Mouse (Mus musculus): ENCODE measurements at regions not wholly inside any gene's neighbourhood (a gene's known extent, or its start where the extent isn't known, plus 50 kb on each side); places are given as distances from the start of the nearest gene placed in this dataset.

GRCm38 (mm10) chr2:170257671-170258235 lies 109.8 kb upstream of the Zfp217 start:
- no peak for DNase-seq

GRCm38 (mm10) chr2:170255997-170256396 lies 108.1 kb upstream of the Zfp217 start:
- DNase-seq = no peak

- no peak for DNase-seq
These were observed 107.6 kb upstream of the Zfp217 start for GRCm38 (mm10) chr2:170255533-170255932.

- no peak for DNase-seq
These were observed 106.0 kb upstream of the Zfp217 start for GRCm38 (mm10) chr2:170253681-170254440.

GRCm38 (mm10) chr2:170252255-170253034 lies 104.5 kb upstream of the Zfp217 start:
- DNase-seq = peak; percentile 87

GRCm38 (mm10) chr2:170250680-170251079 lies 102.8 kb upstream of the Zfp217 start:
- no peak for DNase-seq

GRCm38 (mm10) chr2:170247702-170248445 lies 100.0 kb upstream of the Zfp217 start:
- DNase-seq = no peak

GRCm38 (mm10) chr2:170245637-170246341 lies 97.9 kb upstream of the Zfp217 start:
- no peak for DNase-seq

GRCm38 (mm10) chr2:170244108-170244507 lies 96.2 kb upstream of the Zfp217 start:
- no peak for DNase-seq

- peak; percentile 47 for DNase-seq
These were observed 90.1 kb upstream of the Zfp217 start for GRCm38 (mm10) chr2:170237959-170238358.

- no peak for DNase-seq
These were observed 85.5 kb upstream of the Zfp217 start for GRCm38 (mm10) chr2:170233426-170233825.

- DNase-seq = no peak
These were observed 81.7 kb upstream of the Zfp217 start for GRCm38 (mm10) chr2:170229461-170230080.

- peak; percentile 39 for DNase-seq
These were observed 80.6 kb upstream of the Zfp217 start for GRCm38 (mm10) chr2:170228318-170228994.

- no peak for DNase-seq
These were observed 76.0 kb upstream of the Zfp217 start for GRCm38 (mm10) chr2:170223872-170224271.

GRCm38 (mm10) chr2:170222819-170223218 lies 74.9 kb upstream of the Zfp217 start:
- no peak for DNase-seq

- no peak for DNase-seq
These were observed 74.2 kb upstream of the Zfp217 start for GRCm38 (mm10) chr2:170221994-170222535.

GRCm38 (mm10) chr2:170220871-170221369 lies 73.0 kb upstream of the Zfp217 start:
- DNase-seq = peak; percentile 80

GRCm38 (mm10) chr2:170220443-170220842 lies 72.5 kb upstream of the Zfp217 start:
- DNase-seq = peak; percentile 28

- DNase-seq = peak; percentile 29
These were observed 71.9 kb upstream of the Zfp217 start for GRCm38 (mm10) chr2:170219611-170220401.

GRCm38 (mm10) chr2:170219161-170219581 lies 71.3 kb upstream of the Zfp217 start:
- DNase-seq = peak; percentile 28

All from lung, postnatal 36 days (tissue).